Mouse (Mus musculus) hindbrain, embryonic 15.5 days (tissue): Measurements from ENCODE around the gene Ptprd. TPM values are rescaled to one million over a fixed set of nuclear protein-coding genes. Genes with fewer than 3 reads are reported as not detected.
A peak's percentile ranks its signal among the peaks of the same experiment; 100 is the strongest.

ENCODE experiments used
- ATAC-seq: fragments of 200-750 bp; cut with Nextera tagmentation; 2 replicates; pipeline ENCODE4 v1.8.0; 2017; ENCODE audit warnings: low read depth, moderate number of reproducible peaks, moderate TSS enrichment; ENCODE audit not compliant: low FRiP score
- H3K27ac ChIP-seq: fragments of 300-500 bp; sonication (generic); replicated peaks from 2 replicates; pipeline ENCODE4 v1.5.1; 2015; ENCODE audit warnings: mild to moderate bottlenecking, inconsistent platforms
- H3K27me3 ChIP-seq: fragments of 300-500 bp; sonication (generic); 2 replicates; pipeline ENCODE4 v1.6.1; 2015; ENCODE audit warnings: control low read depth, inconsistent platforms
- H3K36me3 ChIP-seq: fragments of 300-500 bp; sonication (generic); 2 replicates; pipeline ENCODE4 v1.6.1; 2015; ENCODE audit warnings: control low read depth, inconsistent platforms
- H3K4me1 ChIP-seq: fragments of 300-500 bp; sonication (generic); replicated peaks from 2 replicates; pipeline ENCODE4 v1.6.1; 2015; ENCODE audit warnings: control low read depth, inconsistent platforms
- H3K4me2 ChIP-seq: fragments of 300-500 bp; sonication (generic); 2 replicates; pipeline ENCODE4 v1.6.1; 2015; ENCODE audit warnings: moderate library complexity, mild to moderate bottlenecking, inconsistent platforms
- H3K4me3 ChIP-seq: fragments of 300-500 bp; sonication (generic); 2 replicates; pipeline ENCODE4 v1.5.1; 2015; ENCODE audit warnings: mild to moderate bottlenecking, inconsistent platforms
- H3K9ac ChIP-seq: fragments of 300-500 bp; sonication (generic); 2 replicates; pipeline ENCODE4 v1.6.1; 2015; ENCODE audit warnings: inconsistent platforms
- H3K9me3 ChIP-seq: fragments of 300-500 bp; sonication (generic); 2 replicates; pipeline ENCODE4 v1.6.1; 2016; ENCODE audit warnings: control low read depth, inconsistent platforms
- WGBS: fragments of 180-500 bp; shearing (Covaris S2); methylation state at CpG from one replicate; pipeline ENCODE4 v1.1.7; 2015; 5-methylcytosine and 5-hydroxymethylcytosine counted together
- polyA plus RNA-seq: library from polyadenylated mRNA; unstranded; fragments of >200 nt; fragmentation: Nextera tagmentation; extraction: Ambion mirVana; gene quantifications from 2 replicates; pipeline ENCODE4 v1.2.1, GENCODE M21; 2015

The Ptprd gene
- polyA plus RNA-seq, 1 experiment from 2014 or later, result 78.2 TPM

DNA sequence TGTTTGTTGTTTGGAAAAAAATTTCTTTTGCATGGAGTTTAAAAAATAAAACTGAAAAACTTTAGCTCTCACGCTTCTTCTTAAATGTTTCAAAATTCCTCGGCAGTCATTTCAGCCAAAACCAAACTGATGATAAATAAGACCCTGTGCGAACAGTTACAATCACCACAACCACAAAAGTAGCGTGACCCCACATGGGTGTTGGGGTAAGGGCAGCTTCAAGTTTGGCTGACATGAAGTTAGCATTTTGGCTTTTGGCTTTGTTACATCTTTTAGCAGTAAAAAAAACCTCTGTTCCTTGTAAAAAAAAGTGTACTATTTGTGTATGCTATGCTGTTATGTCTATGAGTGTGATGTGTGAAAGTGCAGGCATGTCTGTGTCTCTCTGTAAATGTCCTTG is 2203.2 kb downstream of the Ptprd start:
- ATAC-seq, result no peak
- Histone ChIP-seq H3K4me2 (no peak overlapping the region), H3K27ac (no peak overlapping the region), H3K9ac (no peak overlapping the region), H3K36me3 (no peaks in the 10 kb centered on the region), H3K4me3 (no peak overlapping the region), H3K4me1 (no peaks in the 10 kb centered on the region), H3K27me3 (no peaks in the 10 kb centered on the region), H3K9me3 (no peaks in the 10 kb centered on the region)
- WGBS, result 92% methylated on average over 4 of the region's 4 CpGs

DNA sequence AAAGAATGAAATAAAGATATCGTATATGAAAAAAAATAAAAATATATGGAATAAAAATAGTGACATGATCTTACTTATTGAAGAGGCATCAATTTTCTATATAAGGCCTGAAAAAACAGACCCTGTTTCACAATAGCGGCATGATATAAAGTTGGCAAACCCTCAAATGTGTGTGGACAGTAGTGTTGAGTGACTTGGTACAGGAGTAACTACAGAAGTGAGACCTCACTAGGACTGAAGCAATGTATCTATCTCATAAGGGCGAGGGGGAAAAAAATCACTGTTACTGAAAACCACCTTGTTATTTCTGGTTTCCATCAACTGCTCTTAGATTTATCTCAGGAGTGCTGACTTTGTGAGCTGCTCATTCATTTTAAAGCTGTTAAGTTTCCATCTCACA is 2204.5 kb downstream of the Ptprd start:
- H3K4me3 ChIP-seq, result no peak overlapping the region
- H3K27me3 ChIP-seq, result no peaks in the 10 kb centered on the region
- WGBS, result 91% methylated on average over 3 of the region's 3 CpGs
- H3K36me3 ChIP-seq, result no peaks in the 10 kb centered on the region
- H3K9me3 ChIP-seq, result no peaks in the 10 kb centered on the region
- no peak for ATAC-seq
- H3K9ac ChIP-seq, result no peak overlapping the region
- no peak overlapping the region for H3K27ac ChIP-seq
- H3K4me2 ChIP-seq, result no peak overlapping the region
- H3K4me1 ChIP-seq, result no peaks in the 10 kb centered on the region

DNA sequence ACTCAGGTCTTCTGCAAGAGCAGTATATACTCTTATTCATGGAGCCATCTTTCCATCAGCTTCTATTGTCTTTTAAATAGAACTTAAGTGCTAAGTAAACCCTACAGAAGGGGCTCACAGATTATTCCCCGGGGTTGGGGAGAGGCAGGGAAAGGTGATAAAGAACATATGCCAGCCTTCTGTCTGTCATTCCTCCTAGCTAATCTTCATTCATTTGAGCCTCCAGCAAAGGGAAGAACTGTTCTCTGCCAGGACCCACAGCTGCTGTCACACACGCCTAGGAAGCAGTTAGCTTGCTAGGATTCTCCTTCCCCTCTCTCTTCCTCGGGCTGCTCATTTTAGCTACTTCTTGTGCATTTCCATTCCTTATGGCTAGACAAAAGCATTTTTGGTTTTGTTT is 2205.0 kb downstream of the Ptprd start:
- Histone ChIP-seq H3K36me3 (no peaks in the 10 kb centered on the region), H3K9ac (no peak overlapping the region), H3K4me3 (no peak overlapping the region), H3K4me1 (no peaks in the 10 kb centered on the region), H3K27me3 (no peaks in the 10 kb centered on the region), H3K27ac (no peak overlapping the region), H3K9me3 (no peaks in the 10 kb centered on the region), H3K4me2 (no peak overlapping the region)
- ATAC-seq, result no peak; the same call in 1 of the 2 replicates
- 26% methylated on average over 3 of the region's 3 CpGs for WGBS

- no peaks in the 10 kb centered on the region for H3K36me3 ChIP-seq
- no peaks in the 10 kb centered on the region for H3K9me3 ChIP-seq
- no peak overlapping the region for H3K4me2 ChIP-seq
- WGBS, result 89% methylated on average over 2 of the region's 2 CpGs
- H3K27ac ChIP-seq, result no peak overlapping the region
- H3K4me1 ChIP-seq, result no peaks in the 10 kb centered on the region
- ATAC-seq, result no peak
- no peak overlapping the region for H3K4me3 ChIP-seq
- no peak overlapping the region for H3K9ac ChIP-seq
- H3K27me3 ChIP-seq, result no peaks in the 10 kb centered on the region
Observed at GRCm38 (mm10) chr4:76004161-76004560, 2207.6 kb downstream of the Ptprd start.

- H3K27me3 ChIP-seq, result no peaks in the 10 kb centered on the region
- peaks cover 4% of the 10 kb centered on the region for H3K36me3 ChIP-seq
- no peak overlapping the region for H3K4me2 ChIP-seq
- ATAC-seq, result no peak
- H3K4me1 ChIP-seq, result no peaks in the 10 kb centered on the region
- no peak overlapping the region for H3K9ac ChIP-seq
- H3K27ac ChIP-seq, result no peak overlapping the region
- WGBS, result 72% methylated on average over 2 of the region's 2 CpGs
- no peaks in the 10 kb centered on the region for H3K9me3 ChIP-seq
- H3K4me3 ChIP-seq, result no peak overlapping the region
Observed at GRCm38 (mm10) chr4:76000258-76000657, 2211.5 kb downstream of the Ptprd start.

- Histone ChIP-seq H3K9me3 (no peaks in the 10 kb centered on the region), H3K4me1 (no peaks in the 10 kb centered on the region), H3K36me3 (peaks cover 4% of the 10 kb centered on the region), H3K27me3 (no peaks in the 10 kb centered on the region), H3K4me2 (no peak overlapping the region), H3K4me3 (no peak overlapping the region), H3K27ac (no peak overlapping the region), H3K9ac (no peak overlapping the region)
- ATAC-seq, result no peak
- WGBS, result 47% methylated on average over 4 of the region's 4 CpGs
Observed at GRCm38 (mm10) chr4:75995841-75996240, 2215.9 kb downstream of the Ptprd start.

DNA sequence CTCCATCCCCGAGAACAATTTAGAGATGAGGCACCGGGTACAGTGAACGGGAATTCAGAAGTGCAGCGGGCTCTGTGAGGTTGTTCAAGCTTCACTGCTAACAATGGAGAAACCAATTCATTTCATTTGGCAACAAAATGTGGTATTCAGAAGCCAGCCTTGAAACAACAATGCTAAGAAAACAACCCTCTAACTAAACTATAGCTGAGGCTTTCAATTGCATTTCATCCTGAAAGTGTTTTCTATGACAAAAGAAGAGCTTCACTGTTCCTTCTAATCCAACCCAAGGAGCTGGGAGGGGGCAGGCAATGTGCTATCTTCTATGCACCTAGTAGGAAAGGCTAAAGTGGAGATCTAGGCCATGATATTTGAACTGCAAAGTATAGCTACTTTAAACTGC is 2217.2 kb downstream of the Ptprd start:
- Histone ChIP-seq H3K4me2 (no peak overlapping the region), H3K27ac (no peak overlapping the region), H3K4me3 (no peak overlapping the region), H3K9ac (no peak overlapping the region), H3K4me1 (no peaks in the 10 kb centered on the region), H3K9me3 (no peaks in the 10 kb centered on the region), H3K36me3 (peaks cover 4% of the 10 kb centered on the region), H3K27me3 (no peaks in the 10 kb centered on the region)
- no peak for ATAC-seq
- 43% methylated on average over 4 of the region's 4 CpGs for WGBS

DNA sequence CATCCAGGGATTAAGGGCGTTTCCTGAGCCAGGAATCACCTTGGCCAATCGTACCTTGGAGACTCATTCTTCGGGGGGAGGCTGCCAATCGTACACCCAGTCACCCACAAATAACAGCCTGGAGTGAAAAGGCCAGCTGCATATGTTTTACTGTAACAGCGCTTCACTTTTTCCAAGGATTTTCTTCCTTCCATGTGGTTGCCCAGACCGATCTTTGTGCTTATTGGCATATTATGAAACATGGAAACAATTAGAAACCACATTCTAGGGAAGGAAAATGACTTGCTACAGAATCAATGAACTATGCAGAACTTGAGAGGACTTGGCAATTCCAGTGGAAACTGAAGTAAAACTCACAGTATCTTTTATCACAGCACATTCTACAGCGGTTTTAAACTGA is 2218.7 kb downstream of the Ptprd start:
- no peak overlapping the region for H3K4me2 ChIP-seq
- H3K9ac ChIP-seq, result no peak overlapping the region
- H3K36me3 ChIP-seq, result peaks cover 4% of the 10 kb centered on the region
- no peaks in the 10 kb centered on the region for H3K9me3 ChIP-seq
- ATAC-seq, result no peak
- no peak overlapping the region for H3K4me3 ChIP-seq
- H3K27ac ChIP-seq, result no peak overlapping the region
- H3K4me1 ChIP-seq, result no peaks in the 10 kb centered on the region
- no peaks in the 10 kb centered on the region for H3K27me3 ChIP-seq
- WGBS, result 86% methylated on average over 7 of the region's 7 CpGs

GRCm38 (mm10) chr4:75991621-75992245 is 2220.0 kb downstream of the Ptprd start:
- no peak overlapping the region for H3K4me3 ChIP-seq
- H3K4me1 ChIP-seq, result no peaks in the 10 kb centered on the region
- H3K4me2 ChIP-seq, result no peak overlapping the region
- no peak overlapping the region for H3K27ac ChIP-seq
- H3K27me3 ChIP-seq, result no peaks in the 10 kb centered on the region
- no peak overlapping the region for H3K9ac ChIP-seq
- no peaks in the 10 kb centered on the region for H3K9me3 ChIP-seq
- no peaks in the 10 kb centered on the region for H3K36me3 ChIP-seq
- 72% methylated on average over 6 of the region's 6 CpGs for WGBS
- no peak for ATAC-seq

- Histone ChIP-seq H3K36me3 (no peaks in the 10 kb centered on the region), H3K4me2 (no peak overlapping the region), H3K4me1 (no peaks in the 10 kb centered on the region), H3K27ac (no peak overlapping the region), H3K9ac (no peak overlapping the region), H3K9me3 (no peaks in the 10 kb centered on the region), H3K4me3 (no peak overlapping the region), H3K27me3 (no peaks in the 10 kb centered on the region)
- 82% methylated on average over 3 of the region's 3 CpGs for WGBS
- no peak for ATAC-seq
Observed at GRCm38 (mm10) chr4:75974728-75975127, 2237.0 kb downstream of the Ptprd start.

DNA sequence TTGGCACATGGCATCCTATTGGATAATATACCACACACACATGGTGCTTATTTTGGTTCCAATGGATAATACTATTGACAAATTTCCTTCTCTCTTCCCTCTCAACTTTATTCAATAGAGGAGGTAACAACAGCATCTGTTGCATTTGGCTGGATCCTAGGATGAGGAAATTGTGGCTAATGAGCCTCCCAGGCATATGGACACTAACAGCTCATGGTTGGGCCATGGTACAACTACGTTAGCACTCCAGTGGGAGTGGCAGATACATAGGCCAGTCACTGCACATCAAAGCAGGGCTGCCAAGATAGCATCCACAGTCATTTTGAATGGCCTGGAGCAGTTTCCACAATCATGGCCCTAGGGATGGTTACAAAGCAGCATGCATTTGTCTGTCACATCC is 2238.4 kb downstream of the Ptprd start:
- ATAC-seq, result peak; percentile 59
- no peaks in the 10 kb centered on the region for H3K4me1 ChIP-seq

DNA sequence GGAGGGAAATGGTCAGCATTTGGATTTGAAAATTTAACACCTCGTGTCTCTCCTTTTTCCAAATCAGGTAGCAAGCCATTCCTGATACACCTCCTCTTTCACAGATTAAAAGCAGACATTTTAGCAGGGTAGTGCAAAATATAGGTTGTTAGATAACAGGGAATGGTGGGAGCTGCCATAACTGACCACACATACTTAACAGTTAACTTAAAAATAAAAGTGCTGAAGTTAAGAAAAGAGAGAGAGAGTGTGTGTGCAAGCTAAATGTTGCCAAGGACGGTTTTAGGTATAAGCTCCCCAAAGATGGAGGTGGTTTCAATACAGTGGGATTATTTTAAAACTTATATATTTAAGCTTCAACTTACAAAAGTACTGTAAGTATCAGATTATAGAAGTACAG is 2241.8 kb downstream of the Ptprd start:
- no peaks in the 10 kb centered on the region for H3K27me3 ChIP-seq
- no peak overlapping the region for H3K4me3 ChIP-seq
- H3K27ac ChIP-seq, result no peak overlapping the region
- no peaks in the 10 kb centered on the region for H3K9me3 ChIP-seq
- WGBS, result 90% methylated on average over 2 of the region's 2 CpGs
- no peaks in the 10 kb centered on the region for H3K36me3 ChIP-seq
- no peak overlapping the region for H3K9ac ChIP-seq
- H3K4me1 ChIP-seq, result no peaks in the 10 kb centered on the region
- no peak overlapping the region for H3K4me2 ChIP-seq
- no peak for ATAC-seq

More for the DNA sequence above, 2238.4 kb downstream of the Ptprd start:
- no peak overlapping the region for H3K9ac ChIP-seq
- 62% methylated on average over 1 of the region's 1 CpGs for WGBS
- H3K4me2 ChIP-seq, result no peak overlapping the region
- no peaks in the 10 kb centered on the region for H3K36me3 ChIP-seq
- no peak overlapping the region for H3K27ac ChIP-seq
- no peaks in the 10 kb centered on the region for H3K27me3 ChIP-seq
- no peak overlapping the region for H3K4me3 ChIP-seq
- no peaks in the 10 kb centered on the region for H3K9me3 ChIP-seq

DNA sequence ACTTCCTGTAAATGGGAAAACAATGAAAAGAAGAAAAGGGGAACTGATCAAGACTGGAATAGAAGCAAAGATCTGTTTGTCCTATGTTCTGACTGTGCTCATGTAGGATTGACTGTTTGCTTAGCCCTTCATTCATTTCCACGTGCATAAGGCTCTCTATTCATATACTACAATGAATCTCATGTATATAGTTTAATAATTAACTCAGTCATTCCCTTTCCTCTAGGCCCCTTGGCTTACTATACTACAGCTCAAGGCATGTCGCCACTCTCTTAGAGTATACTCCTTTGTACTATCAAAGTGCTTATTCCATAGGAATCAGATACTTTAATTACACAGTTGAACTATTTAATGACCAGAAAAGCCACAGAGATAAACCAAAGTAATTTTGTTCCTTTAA is 2243.1 kb downstream of the Ptprd start:
- no peak overlapping the region for H3K9ac ChIP-seq
- H3K27ac ChIP-seq, result no peak overlapping the region
- no peaks in the 10 kb centered on the region for H3K27me3 ChIP-seq
- H3K36me3 ChIP-seq, result no peaks in the 10 kb centered on the region
- H3K4me2 ChIP-seq, result no peak overlapping the region
- no peak overlapping the region for H3K4me3 ChIP-seq
- no peaks in the 10 kb centered on the region for H3K4me1 ChIP-seq
- 85% methylated on average over 2 of the region's 2 CpGs for WGBS
- no peaks in the 10 kb centered on the region for H3K9me3 ChIP-seq
- ATAC-seq, result no peak
